Mouse (Mus musculus) cerebellum, adult 9-10 months (tissue): ENCODE results near the gene Cfdp1.

Source experiments
- DNase-seq: peaks from one replicate; pipeline ENCODE4 v3.0.0; 2022

The Cfdp1 gene

DNA sequence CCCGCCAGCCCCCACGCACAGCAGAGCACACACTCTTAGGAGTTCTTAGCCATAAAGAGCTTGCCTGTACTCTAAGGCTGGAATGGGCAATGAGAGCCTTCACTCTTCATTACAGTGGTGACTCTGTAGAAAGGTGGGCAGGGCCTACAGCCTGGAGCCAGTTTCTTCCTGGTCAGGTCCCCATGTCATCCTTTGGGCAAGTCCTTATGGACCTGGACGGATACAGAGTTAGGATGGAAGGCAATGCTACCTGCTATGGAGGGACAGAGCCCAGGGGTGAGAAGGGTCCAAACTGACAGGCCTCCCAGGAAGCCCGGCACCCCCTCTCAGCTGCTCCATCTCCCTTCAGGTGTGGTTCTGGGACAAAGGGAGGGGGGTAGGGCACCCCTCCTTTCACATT, 118.3 kb downstream of the Cfdp1 start:
- peak; percentile 49 for DNase-seq

GRCm38 (mm10) chr8:111735335-111735761, 118.7 kb downstream of the Cfdp1 start:
- no peak for DNase-seq

- DNase-seq = peak; percentile 51
These were observed 119.7 kb downstream of the Cfdp1 start for GRCm38 (mm10) chr8:111734244-111734960.

GRCm38 (mm10) chr8:111733581-111734243, 120.4 kb downstream of the Cfdp1 start:
- peak; percentile 55 for DNase-seq

- peak; percentile 54 for DNase-seq
These were observed 121.5 kb downstream of the Cfdp1 start for GRCm38 (mm10) chr8:111732406-111733085.

DNA sequence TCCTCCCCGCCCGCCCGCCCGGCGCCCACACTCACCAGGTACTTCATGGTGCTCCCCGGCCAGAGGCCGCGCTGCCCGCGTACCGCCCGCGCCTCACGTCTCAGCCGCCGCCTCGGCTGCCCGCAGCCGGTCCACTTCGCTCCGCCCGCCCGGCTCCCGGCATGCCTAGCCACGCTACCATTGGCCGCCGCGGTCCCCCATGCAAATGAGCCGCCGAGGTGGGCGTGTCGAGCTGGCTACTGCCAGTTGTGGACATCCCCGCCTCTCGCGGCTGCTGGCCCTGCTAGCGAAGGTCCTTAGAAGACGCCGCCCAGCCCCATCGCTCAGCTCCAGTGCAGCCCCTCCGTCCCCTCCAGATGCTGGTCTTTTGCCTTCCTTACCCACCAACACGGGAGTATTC, 122.1 kb downstream of the Cfdp1 start:
- DNase-seq = peak; percentile 92

DNA sequence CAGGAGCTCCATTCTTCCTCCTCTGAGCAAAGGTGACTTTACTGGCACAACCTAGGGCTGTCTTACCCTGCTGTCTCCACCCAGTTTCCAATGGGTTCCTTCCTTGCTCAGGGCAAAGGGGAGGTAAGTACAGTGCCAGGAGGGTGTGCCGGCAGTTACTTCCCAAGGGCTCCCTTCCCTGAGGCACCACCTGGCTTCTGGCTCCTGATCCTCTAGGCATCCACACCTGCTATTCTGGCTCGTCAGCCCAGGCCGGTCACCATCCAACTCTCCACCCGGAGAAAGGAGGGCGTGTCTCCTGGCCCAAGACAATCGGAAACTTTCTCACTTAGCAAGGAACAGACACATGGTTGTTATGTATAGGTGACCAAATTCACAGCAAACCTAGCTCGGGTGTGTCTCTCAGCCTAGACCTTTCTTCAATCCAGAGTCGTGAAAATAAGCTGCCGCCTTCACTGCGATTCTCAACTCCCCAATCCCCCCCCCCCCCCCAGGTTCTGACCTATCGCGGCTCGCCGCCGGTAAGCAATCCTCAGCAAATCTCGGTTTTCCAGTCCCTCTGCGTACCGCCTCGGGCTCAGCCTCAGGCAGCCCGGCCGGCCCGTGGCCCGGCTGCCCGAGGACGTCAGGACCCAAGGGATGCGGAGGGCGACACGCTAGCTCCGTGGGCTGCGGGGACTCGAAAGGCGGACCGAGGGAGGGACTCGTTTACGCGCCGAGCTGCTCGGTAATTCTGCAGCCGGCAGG, 122.7 kb downstream of the Cfdp1 start:
- DNase-seq = peak; percentile 65

GRCm38 (mm10) chr8:111729233-111730170, 124.6 kb downstream of the Cfdp1 start:
- DNase-seq = peak; percentile 30

GRCm38 (mm10) chr8:111728481-111728880, 125.6 kb downstream of the Cfdp1 start:
- DNase-seq = no peak

DNA sequence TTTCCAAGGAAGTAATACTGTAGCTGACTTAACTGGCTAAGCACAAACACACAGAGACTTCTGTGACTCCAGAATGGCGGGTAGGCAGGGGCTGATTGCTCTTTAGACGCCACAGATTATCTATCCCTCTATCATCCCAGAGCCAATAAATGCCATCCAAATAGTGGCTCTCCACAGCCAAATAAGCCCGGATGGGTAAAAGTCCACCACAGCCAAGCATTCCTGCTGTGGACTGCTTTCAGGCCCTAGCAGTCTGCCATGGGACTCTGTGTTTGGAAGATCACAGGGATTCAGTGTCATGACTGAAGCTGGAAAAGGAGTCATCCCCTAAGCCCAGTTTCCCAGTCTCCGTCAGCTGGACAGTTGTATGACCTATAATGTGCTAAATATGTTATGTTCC, 126.5 kb downstream of the Cfdp1 start:
- no peak for DNase-seq

DNA sequence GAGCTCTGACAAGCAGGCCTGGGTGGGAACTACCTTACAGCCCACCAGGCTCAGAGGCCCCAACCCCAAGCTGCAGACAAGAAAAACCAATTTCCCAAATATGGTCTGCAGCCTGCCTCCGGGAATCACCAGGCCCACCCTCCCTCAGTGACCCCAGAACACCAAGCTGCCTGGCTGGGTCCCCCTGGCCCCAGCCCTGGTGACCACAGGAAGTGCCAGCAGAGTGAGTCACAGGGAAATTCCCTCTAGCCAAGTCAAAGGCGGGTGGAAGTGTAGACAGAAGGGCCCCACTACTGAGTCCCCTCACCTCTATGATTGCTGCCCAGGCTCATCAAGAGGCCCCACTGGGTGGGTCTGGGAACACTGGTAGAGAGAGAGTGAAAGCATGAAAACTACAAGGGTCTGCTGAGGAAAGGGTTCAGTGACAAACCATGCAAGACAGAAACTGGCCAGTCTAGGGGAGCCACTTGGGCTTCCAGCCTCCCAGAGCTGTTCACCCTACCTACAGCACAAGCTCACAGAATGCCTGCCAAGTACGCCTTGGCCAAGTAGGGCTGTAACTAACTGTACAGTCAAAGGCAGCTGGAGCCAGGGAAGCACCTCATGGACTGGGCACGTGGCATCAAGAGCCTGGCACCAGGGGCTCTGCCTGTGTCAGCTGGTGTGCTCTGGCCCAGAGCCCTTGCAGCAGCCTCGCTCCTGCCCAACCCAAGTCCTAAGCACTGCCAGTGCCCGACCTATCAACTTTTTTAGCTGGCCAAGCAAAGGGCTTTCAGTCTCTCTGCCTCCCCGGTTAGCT, 127.8 kb downstream of the Cfdp1 start:
- peak; percentile 80 for DNase-seq

GRCm38 (mm10) chr8:111725341-111725740, 128.8 kb downstream of the Cfdp1 start:
- no peak for DNase-seq

GRCm38 (mm10) chr8:111720115-111720544, 134.0 kb downstream of the Cfdp1 start:
- no peak for DNase-seq

GRCm38 (mm10) chr8:111718937-111719336, 135.2 kb downstream of the Cfdp1 start:
- DNase-seq = peak; percentile 21
